In genomic region chr14:105588391-105589163, GRCm38 (mm10) we compare ENCODE assay signal across 8 mouse cellular contexts.
DNase-seq lines count a peak whose midpoint lies in the region; ATAC-seq and TF ChIP-seq lines count a peak whose summit lies in the region.

No protein-coding gene starts in this region.

- no peak for ATAC-seq in heart, embryonic 13.5 days (ENCODE audit: extremely low read depth, insufficient number of reproducible peaks, low FRiP score, low TSS enrichment)
- peak; percentile 87 for ATAC-seq in midbrain, postnatal 0 days (ENCODE audit: low FRiP score)

- H3K36me3 ChIP-seq in heart, embryonic 13.5 days: no peaks in the 10 kb centered on the region
- H3K36me3 ChIP-seq in midbrain, postnatal 0 days (ENCODE audit: insufficient read depth, low read length): no peaks in the 10 kb centered on the region

- no peak for TF ChIP-seq CTCF in midbrain, postnatal 0 days (IDR thresholded peaks at IDR 0.05)

- H3K4me2 ChIP-seq in heart, embryonic 13.5 days: peak overlapping the region; percentile 63
- H3K4me2 ChIP-seq in midbrain, postnatal 0 days (ENCODE audit: low read depth, low read length, poor library complexity, severe bottlenecking): no peak overlapping the region

- WGBS in heart, embryonic 13.5 days: 75% methylated on average over 15 of the region's 15 CpGs
- 48% methylated on average over 15 of the region's 15 CpGs for WGBS in midbrain, postnatal 0 days

- peak overlapping the region; percentile 62 for H3K27ac ChIP-seq in heart, embryonic 13.5 days (replicated peaks)
- peak overlapping the region; percentile 69 for H3K27ac ChIP-seq in midbrain, postnatal 0 days (ENCODE audit: low read depth, low read length)

- no peaks in the 10 kb centered on the region for H3K27me3 ChIP-seq in heart, embryonic 13.5 days (replicated peaks)
- no peaks in the 10 kb centered on the region for H3K27me3 ChIP-seq in midbrain, postnatal 0 days (ENCODE audit: insufficient read depth, low read length)

- H3K4me1 ChIP-seq in heart, embryonic 13.5 days: peaks cover 29% of the 10 kb centered on the region
- no peaks in the 10 kb centered on the region for H3K4me1 ChIP-seq in midbrain, postnatal 0 days (ENCODE audit: insufficient read depth, low read length)

- no peaks in the 10 kb centered on the region for H3K9me3 ChIP-seq in heart, embryonic 13.5 days
- H3K9me3 ChIP-seq in midbrain, postnatal 0 days (ENCODE audit: low read length): no peaks in the 10 kb centered on the region

- H3K4me3 ChIP-seq in heart, embryonic 13.5 days: peak overlapping the region; percentile 44; the same call in 1 of the 2 replicates
- H3K4me3 ChIP-seq in midbrain, postnatal 0 days (ENCODE audit: low read depth, low read length): no peak overlapping the region

- peak; percentile 18 to 20 for DNase-seq in heart, adult 18-20 months
- no peak for DNase-seq in heart, adult 8-10 months (ENCODE audit: low spot score)
- peak; percentile 29 to 40 for DNase-seq in cerebellum, postnatal 25 days
- DNase-seq in layer of hippocampus, postnatal 25 days (ENCODE audit: extremely low spot score in 1 of 2, low spot score in 1 of 2): peak; percentile 10 to 34
- peak; percentile 91 for DNase-seq in midbrain, postnatal 0 days (ENCODE audit: low spot score)
- no peak for DNase-seq in natural killer cell, adult 2 months (ENCODE audit: low spot score in 2 of 2)
- no peak for DNase-seq in spleen, adult 12 weeks (ENCODE audit: low spot score)

- no peak overlapping the region for H3K9ac ChIP-seq in heart, embryonic 13.5 days
- H3K9ac ChIP-seq in midbrain, postnatal 0 days (replicated peaks; ENCODE audit: low read length, poor library complexity, severe bottlenecking): no peak overlapping the region

Comparison
In these comparisons a context has a peak if more than half of its experiments do, and no peak if none do; other contexts are left out.
1. DNase-seq: peak in heart, adult 18-20 months (2 of 2), cerebellum, postnatal 25 days (2 of 2), layer of hippocampus, postnatal 25 days (2 of 2) and midbrain, postnatal 0 days (single experiment); none in heart, adult 8-10 months (single experiment), natural killer cell, adult 2 months (0 of 2) and spleen, adult 12 weeks (single experiment).